Mouse (Mus musculus) spleen, adult 2 months (tissue): Measurements from ENCODE around the gene Tspan17.

Source experiments
- CTCF ChIP-seq: fragments of 200-500 bp; IDR thresholded peaks from 2 replicates; pipeline ENCODE4 v1.5.1; 2011; ENCODE audit warnings: mild to moderate bottlenecking, inconsistent platforms; ENCODE audit not compliant: insufficient read depth, insufficient read length, insufficient replicate concordance; ENCODE audit errors: extremely low read depth
- POLR2A ChIP-seq: fragments of 200-500 bp; IDR thresholded peaks from 2 replicates; pipeline ENCODE4 v1.6.1; 2011; ENCODE audit warnings: low read depth, low read length, inconsistent platforms

DNA sequence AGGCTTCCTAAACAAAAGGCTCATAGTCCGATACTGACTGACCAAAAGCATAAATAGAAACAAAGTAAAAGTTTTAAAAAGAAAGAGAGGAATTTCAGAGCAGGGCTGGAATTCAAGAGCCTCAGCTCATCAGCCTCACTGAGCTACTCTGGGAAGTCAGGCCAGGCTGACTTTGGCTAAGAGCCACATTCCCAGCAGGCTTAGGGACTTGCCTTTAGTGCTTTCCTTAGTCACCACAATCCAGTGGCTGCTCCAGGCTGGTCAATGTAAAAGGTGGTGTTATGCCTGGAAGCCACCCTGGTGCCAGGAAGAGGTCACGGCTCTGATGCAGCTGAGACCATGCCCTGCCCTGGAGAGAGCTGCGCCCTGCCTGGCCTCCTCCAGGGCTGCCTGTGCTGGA is 8.6 kb upstream of the Tspan17 start:
- TF ChIP-seq POLR2A (no peak), CTCF (no peak)
